Mouse (Mus musculus) thymus, postnatal 36 days (tissue): ENCODE data around the gene Erg.
A peak's percentile ranks its signal among the peaks of the same experiment; 100 is the strongest.

Experiments
- DNase-seq, 2 experiments: peaks; one replicate each; pipeline ENCODE4 v3.0.0; 2022; ENCODE audit warnings: mixed read lengths in 2 of 2

Gene Erg

DNA sequence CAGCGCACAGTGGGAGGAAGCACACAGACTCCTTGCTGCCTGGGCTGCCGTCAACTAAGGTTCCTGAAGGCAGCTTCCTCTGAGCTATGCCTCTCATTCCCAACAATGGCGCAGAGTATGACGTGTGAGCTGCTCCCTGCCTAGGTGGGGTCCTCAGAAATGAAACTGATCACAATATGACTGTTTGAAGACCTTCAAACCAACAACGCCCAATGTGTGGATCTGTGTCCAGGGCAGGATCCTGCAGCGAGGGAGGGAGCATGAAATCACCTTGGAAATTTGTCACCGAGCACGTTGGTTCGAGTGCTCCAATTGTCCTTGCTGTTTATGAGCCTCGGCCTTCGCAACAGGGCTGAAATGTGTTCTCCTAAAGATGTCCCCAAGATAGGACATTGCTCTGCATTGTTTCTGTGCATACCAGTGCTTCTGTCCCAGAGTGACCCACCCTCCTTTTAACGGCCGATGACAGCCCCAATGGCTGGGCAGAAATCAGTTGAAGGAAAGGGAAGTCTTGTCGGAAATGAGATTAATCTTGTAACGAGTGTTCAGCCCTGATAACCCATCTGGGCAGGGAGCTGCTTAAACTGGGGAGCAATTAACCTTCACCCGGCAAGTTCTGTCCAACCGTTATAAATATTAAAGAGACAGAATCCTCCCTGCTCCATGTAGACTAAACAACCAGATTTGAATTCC, 147.4 kb downstream of the Erg start:
- no peak for DNase-seq

DNA sequence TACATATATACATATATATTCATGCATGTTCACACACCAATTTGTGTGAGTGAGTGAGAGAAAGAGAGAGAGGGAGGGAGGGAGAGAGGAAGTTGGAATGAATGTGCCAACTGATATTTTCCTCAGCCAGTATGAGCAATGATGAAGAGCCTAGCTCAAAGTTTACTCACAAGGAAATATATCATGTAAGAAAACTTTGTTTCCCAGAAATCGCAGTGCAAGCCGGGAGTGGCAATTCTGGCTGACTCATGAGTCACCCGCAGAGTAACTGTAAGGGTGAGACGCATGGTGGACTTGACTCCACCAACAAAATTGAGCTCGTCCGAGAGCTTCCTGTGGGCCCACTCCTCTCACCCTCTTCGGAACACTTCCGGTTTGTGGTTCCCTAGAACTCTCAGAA, 149.8 kb downstream of the Erg start:
- DNase-seq = no peak

DNA sequence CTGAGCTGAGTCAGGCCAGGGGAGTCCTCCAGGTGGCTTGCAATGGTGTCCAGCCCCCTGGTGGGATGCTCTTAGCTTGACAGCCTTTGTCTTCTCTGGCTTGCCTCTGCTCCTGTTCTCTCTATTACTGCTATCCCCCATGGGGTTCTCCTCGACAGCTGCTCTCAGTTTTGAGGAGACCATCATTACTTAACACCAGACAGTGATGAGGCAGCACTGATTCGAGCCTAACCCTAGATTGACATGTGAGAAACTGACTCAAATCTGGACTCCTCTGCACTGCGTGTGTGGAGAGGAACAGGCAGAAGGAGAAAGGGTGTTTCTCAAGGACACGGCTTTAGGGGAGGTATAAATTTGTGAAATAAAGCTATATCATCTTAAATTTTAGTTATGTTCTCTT, 150.3 kb downstream of the Erg start:
- no peak for DNase-seq

GRCm38 (mm10) chr16:95434434-95434833, 152.0 kb downstream of the Erg start:
- DNase-seq = peak in 1 of 2 experiments; percentile 20

DNA sequence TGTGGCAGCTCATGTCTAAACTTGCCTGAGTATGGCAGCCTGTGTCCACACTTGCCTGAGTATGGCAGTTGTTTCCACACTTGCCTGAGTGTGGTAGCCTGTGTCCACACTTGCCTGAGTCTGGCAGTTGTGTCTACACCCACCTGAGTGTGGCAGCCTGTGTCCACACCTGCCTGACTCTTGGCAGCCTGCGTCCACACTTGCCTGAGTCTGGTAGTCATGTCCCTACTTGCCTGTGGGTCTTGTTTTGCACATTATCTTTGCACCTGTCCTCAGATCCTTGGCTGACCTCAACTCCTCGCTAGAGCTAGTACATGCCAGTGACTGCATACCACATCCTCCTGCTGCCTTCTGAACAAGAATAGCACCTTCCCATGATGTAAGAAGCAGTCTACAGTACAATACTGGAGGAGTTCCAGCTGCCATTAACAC, 153.8 kb downstream of the Erg start:
- DNase-seq = no peak

DNA sequence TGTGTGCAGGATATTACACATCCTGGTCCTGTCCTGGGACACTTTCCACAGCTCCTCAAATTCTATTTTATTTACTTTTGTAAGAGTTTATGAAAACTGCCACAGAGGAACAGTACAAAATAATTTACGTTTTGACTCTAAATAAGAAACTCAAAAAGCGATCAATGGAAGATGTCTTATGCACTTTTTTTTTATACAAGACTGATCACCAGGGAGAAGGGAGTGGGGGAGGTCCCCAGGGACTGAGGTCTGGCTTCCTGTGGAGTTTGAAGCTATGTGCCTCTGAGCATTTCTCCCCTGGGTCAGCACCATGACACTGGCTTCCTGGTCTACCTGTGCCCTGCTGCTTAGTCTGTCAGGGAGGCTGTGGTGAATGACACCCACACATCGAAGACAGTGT, 156.5 kb downstream of the Erg start:
- DNase-seq = no peak

DNA sequence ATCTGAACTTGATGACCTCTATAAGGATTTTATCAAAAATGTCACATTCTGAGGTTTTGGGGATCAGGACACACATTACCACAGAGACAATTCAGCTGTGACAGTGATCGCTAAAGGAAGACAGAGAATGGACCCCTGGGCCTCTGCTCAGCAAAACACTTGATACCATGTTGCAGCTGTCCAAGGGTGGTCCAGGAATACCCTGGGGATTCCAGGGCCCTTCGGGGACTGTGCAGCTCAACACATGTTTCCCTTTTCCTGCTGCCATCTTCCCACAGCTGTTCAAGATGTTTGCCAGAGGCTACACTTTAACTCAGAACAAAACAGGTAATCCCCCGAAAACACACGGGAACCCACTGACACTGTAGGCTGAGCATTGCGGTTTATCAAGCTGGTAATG, 158.2 kb downstream of the Erg start:
- no peak for DNase-seq

- no peak for DNase-seq
Measured at GRCm38 (mm10) chr16:95427512-95427911, 158.9 kb downstream of the Erg start.

DNA sequence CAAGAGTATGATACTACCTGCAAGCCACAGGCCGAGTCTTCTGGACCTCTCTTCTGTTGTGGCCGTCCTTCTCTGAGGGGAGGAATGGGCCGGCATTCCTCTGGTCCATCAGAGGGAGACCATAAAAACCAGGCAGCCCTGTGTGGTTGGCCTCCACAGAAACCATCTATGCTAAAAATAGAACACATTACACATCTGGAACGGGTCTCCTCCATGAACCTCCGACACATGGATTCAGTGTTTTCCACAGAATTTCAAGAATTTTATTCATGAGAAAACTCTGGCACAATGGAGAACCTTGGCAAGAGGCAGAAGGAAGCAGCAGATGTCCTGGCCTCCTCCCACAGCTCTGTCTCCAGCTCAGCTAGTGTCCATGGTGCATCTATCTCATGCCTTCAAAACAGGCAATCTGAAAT, 163.7 kb downstream of the Erg start:
- no peak for DNase-seq

- no peak for DNase-seq
Measured at GRCm38 (mm10) chr16:95421235-95421886, 165.0 kb downstream of the Erg start.

DNA sequence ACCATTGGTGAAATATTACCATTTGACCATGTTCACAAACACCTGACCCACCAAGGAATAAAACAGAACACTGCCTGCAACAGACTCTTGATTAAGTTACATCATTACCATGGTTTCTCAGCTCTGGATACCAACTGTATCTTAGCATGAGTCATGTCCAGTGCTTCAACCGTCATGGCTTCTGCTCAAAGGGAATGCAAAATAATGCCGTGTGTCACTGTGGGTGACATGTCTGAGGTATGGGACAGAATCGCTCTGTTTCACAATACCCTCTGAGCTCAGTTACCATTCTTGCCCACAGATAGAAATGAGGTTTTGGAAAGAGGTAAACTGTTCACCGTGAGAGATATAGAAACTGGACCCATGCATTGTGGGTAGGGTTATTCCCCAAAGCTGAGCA, 170.5 kb downstream of the Erg start:
- DNase-seq = no peak

DNA sequence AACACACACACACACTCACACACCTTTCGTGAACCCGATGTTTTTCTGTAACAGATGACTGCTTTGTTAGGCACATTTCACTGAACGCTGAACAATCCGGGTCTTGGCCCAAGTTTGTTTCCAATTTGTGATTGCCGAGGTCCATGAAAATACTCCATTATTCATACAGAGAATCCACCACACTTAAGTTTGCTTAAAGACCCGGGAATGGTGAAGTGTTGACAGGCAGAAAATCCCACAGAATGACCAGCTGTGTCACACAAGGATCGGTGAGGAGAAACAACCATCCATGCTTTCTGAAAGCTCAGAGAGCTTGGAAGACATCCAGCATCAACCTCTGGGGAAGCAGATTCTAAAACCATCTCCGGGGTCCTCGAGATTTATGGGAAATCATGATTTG, 171.0 kb downstream of the Erg start:
- DNase-seq = no peak

GRCm38 (mm10) chr16:95413401-95413959, 172.9 kb downstream of the Erg start:
- DNase-seq = no peak

- no peak for DNase-seq
Measured at GRCm38 (mm10) chr16:95408096-95408495, 178.3 kb downstream of the Erg start.

DNA sequence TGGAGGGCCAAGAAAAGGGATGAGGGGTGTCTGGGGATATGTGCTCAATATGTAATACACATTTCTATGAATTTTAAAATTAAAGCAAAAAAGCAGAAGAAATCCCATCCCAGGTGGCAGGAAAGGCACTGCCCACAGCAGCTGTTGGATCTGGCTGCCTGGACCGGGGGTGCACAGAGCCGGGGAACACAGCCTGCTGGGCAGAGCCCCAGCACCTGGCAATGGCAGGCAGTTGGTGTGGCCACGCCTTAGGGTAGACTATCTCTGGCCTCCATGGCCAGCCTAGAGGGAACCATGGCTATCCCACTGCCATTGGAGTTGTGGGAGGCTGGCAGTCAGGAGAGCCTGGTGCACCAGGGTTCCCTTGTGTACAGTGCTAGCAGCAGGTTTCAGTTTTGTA, 180.9 kb downstream of the Erg start:
- DNase-seq = no peak

DNA sequence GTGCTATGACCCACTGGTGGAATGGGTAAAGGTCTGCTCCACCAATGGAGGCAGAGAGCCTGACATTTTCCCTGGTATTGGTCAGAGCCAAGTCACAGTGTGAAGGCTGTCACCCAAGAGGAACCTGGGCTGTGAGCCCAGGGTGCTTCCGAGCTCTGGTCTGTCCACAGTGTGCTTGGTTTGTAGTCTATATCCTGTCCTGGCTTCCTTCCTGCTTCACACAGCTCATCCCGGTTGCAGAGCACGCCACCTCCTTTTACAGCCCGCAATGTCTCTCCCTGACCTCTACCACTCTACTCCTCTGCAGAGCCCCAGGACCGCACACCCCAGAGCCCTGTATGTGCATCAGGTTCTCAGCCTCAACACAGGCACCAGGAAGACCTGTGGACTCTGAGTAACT, 182.9 kb downstream of the Erg start:
- no peak for DNase-seq

- DNase-seq = no peak
Measured at GRCm38 (mm10) chr16:95401869-95402268, 184.5 kb downstream of the Erg start.

GRCm38 (mm10) chr16:95398761-95399343, 187.5 kb downstream of the Erg start:
- no peak for DNase-seq

GRCm38 (mm10) chr16:95390787-95391186, 195.6 kb downstream of the Erg start:
- no peak for DNase-seq

DNA sequence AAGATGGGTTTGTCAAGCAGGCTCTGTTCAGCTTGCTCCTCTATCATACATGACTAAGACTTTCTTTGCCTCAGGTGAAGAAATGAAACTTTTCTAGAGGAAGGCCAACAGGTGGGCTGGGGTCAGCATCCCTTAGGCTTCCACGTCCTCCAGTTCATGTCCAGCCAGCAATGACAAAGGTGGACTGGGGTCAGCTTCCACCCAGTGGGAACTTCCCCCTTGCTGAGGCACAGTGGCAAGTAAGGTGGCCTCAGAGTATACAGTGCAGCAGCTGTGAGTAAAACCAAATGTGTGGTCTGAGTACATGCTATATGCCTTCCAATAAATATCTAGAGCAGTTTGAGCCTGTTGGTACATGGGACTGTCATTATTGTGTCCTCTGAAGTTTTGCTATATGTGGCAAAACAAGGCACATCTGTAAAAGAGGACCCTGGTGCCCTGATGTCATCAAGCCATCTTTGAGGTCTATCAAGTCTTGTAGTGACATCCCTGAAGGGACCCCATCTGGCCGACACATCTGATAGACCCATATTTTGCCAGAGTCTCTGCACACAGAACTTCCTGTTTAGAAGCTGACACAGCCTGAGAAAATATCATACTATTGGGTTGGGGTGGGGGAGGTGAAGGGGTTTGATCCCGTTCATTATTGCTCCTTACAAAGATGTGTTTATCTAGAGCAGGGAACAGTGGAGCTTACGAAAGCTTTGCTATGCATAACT, 197.4 kb downstream of the Erg start:
- DNase-seq = no peak

- no peak for DNase-seq
Measured at GRCm38 (mm10) chr16:95388292-95388691, 198.1 kb downstream of the Erg start.

DNA sequence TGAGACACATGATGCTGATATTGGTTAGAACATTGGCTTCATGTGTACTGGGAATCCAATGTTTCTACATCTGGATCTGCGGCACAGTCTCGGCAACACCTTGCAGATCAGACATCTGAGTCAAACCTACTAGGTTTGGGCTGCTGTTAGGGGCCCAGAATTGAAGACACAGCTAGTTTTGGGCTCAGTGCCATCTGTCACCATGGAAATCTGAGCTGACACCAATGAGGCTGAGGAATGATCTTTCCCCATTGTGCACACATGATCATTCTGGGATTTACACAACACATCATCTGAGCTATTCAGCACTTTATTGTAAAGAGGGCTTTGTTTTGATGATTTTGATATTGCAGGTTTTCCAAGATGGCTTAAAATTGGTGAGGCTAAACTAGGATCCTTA, 199.4 kb downstream of the Erg start:
- no peak for DNase-seq

DNA sequence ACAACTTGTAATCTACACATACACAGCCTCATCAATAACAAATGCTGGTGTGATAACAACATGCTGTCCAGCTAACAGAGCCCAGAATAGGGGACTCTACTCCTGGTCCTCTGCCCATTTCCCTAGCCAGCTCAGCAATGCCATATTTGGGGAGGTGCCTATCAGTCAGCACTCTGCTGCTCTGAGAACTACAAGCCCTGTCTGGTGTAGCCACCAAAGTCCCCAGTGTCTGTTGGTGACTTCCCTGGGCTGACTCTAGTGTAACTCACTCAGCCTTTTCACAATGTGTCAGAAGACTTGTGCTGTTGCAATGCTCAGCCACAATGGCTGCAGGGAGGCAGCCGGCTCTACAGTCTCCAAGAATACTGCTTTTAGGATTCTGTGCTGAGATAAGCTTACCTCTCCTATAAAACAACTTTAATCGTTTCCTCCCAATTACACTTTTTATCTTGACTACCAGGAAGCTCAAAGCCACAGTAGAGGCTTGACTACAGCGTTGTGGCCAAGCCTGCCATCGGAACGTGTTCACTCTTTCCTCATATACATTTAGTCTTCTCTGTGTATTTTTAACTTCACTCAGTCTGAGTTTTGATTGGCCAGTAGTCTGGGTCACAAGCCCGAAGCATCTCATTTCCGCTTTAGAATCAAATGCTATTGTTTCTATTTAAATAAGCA, 201.0 kb downstream of the Erg start:
- no peak for DNase-seq
